Mouse (Mus musculus) kidney, adult 18-20 months (tissue): Measurements from ENCODE around the gene Gm20538.

Experiments used
- DNase-seq: peaks from one replicate; pipeline ENCODE4 v3.0.0; 2021

The Gm20538 gene

GRCm38 (mm10) chr19:44525551-44526205 lies 27.0 kb downstream of the Gm20538 start:
- no peak for DNase-seq

DNA sequence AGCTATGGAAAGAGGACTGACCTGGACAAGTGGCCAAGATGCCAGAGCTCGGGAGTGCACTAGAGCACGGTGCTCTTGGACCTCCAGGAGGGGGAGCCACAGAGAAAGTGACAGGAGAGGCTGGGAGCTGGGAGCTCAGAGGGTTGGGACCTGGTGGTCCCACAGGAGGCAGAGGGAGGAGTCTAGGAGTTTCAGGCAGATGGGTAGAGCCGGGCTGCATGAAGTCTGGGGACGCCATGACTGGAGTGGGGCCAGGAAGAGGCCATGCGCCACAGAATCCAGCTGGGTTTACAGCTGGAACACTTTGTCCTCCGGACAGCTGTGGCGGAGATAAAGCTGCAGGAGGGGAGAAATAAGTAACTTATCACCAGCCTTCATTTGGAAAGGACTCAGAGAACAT lies 33.5 kb downstream of the Gm20538 start:
- DNase-seq, result peak; percentile 55

GRCm38 (mm10) chr19:44517996-44518768 lies 34.4 kb downstream of the Gm20538 start:
- no peak for DNase-seq

- no peak for DNase-seq
Measured at GRCm38 (mm10) chr19:44515769-44516168, 36.9 kb downstream of the Gm20538 start.

GRCm38 (mm10) chr19:44514521-44515451 lies 37.8 kb downstream of the Gm20538 start:
- DNase-seq, result no peak

DNA sequence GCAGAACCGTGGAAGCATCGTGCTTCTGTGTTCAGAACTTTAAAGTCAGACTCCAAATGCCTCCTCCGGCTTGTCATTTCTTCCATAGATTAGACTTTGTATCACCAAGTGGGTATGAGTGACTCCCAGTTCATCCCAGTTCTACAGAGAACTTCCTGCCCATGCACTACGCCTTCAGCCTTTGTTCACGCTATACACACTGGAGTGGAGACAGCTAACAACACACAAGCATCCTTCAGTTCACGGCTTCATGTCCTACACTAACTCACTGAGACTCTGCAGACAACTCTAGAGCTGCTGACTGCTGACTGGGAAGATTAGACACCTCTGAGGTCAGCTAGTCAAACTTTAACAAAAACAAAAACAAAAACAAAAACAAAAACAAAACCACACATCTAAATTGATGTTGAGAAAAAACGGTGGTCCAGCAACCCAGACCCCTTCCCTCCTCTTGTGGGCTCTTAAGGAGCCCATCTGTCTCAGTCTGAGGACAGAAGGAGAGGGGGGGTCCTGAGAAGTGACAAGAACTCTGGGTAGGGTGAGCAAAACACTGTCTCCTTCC lies 38.6 kb downstream of the Gm20538 start:
- DNase-seq, result no peak

DNA sequence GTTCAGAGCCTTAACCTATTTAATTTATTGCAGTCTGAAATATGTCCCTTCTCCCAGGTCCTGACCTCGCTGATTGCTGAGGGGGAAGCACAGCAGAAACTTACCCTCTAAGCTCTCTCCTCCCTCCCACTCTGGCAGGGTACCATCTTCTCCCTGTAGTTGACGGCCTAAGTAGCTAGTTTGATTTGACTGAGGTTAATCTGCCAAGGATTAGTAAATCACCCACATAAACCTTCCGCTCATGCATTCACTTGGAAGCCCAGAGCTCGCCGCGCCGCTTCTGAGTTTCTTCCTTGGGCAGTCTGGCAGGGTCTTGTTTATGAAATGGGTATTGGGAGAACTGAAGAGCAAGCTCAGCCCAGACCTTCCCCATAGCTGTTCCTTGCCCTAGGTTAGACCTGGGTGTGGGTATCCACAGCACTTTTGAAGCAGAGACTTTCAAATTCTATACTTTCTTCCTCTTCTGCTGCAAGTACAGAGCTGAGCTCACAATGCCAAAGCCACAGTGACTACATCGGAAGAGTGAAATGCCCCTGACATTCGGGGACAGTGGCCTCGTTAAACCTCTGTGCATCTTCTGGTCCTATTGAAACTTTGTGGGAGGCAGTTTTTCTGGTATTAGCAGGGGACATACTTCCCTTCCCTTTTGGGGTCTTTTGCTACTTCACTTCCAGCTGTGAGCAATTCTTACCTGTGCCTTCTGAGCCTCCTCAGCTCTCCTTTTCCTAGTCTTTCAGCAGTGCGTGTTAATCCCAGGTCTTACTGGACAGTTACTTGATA lies 39.4 kb downstream of the Gm20538 start:
- no peak for DNase-seq

- DNase-seq, result no peak
Measured at GRCm38 (mm10) chr19:44512601-44513000, 40.0 kb downstream of the Gm20538 start.

- peak; percentile 44 for DNase-seq
Measured at GRCm38 (mm10) chr19:44511451-44512231, 41.0 kb downstream of the Gm20538 start.

GRCm38 (mm10) chr19:44510534-44511175 lies 42.0 kb downstream of the Gm20538 start:
- no peak for DNase-seq

- DNase-seq, result no peak
Measured at GRCm38 (mm10) chr19:44502741-44503140, 49.9 kb downstream of the Gm20538 start.

DNA sequence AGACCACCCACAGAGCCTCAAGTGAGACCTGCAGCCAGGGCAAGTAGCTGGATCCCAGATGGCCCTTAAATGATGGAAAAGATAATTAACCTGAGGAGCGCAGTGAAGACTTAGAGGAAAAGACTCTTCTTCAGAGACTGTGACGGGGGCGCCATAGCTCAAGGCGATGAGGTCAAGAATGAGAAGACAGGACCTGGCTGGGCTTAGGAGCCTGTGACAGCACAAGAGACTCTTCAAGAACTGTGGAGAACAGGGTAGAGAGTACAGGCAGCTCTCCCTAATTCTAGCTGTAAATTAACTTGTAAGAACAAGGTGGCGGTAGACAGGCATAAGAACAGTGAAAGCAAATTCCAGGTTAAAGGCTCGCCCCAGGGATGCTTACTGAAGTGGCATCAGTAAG lies 50.7 kb downstream of the Gm20538 start:
- DNase-seq, result no peak

DNA sequence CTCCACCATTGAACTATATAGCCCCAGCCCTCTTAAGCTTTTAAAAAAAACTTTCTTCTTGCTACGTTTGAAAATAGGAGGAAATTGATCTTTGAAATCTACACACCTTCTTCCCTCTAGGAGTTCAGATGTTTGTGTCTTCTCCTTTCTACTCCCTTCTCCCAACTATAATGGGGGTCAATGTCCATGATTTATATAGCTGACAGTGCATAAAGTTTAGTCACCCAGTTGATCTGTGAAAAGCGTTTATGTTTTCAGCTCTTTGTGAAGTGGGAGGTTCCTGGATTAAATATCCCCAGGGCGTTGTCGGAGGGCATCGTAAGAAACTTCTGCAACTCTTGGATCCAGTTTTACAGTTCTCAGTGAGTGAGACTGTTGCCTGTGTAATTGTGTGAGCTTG lies 52.4 kb downstream of the Gm20538 start:
- DNase-seq, result no peak

DNA sequence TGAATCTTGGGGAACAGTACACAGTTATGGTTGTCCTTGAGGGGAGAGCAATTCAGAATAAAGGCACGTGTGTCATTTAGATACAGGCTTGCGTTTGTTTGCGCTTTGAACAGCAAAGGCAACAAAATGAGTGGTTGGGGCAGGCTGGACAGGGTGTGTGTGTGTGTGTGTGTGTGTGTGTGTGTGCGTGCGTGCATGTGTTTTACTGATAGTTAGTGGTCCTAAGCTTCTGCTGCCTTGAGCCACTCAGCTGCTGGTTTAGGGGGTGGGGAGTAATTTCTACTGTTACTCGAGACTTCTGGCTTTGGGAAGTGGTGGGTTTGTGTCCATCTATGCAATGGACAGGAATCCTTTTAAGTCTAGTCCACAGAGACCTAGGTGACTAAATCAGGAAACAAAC lies 53.7 kb downstream of the Gm20538 start:
- DNase-seq, result no peak

DNA sequence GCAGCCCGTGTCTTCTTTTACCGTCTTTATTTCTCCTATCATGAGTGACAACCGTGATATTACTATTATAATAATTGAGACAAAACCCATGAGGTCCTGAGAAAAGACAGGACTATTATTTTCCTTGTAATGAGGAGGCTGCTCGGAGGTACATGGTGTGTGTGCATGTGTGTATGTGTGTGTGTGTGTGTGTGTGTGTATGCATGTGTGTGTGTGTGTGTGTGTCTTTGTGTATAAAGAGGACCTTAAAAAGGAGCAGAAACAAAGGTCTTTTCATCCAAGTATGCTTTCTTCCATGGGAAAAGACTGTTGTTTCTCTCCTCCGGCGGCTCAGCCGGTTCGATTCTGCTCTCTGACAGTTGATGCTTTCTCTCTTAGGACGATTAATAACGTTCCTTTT lies 55.7 kb downstream of the Gm20538 start:
- DNase-seq, result no peak

GRCm38 (mm10) chr19:44496511-44496910 lies 56.1 kb downstream of the Gm20538 start:
- DNase-seq, result no peak
